Mouse (Mus musculus) ES-Bruce4 (cell line): ENCODE measurements around the gene Ube2l3.

Experiments used
- CTCF ChIP-seq: IDR thresholded peaks from one replicate; pipeline ENCODE4 v1.8.1; 2011; ENCODE audit warnings: low read depth, low read length
- POLR2A ChIP-seq: IDR thresholded peaks from one replicate; pipeline ENCODE4 v1.8.1; 2011; ENCODE audit warnings: low read length; ENCODE audit not compliant: insufficient read depth

- TF ChIP-seq CTCF = no peak
- TF ChIP-seq POLR2A = no peak
These were observed 35.3 kb downstream of the Ube2l3 start for GRCm38 (mm10) chr16:17167179-17167578.
